Mouse (Mus musculus) C2C12 (cell line): ENCODE data around the gene Gpr25.

Experiments
- CTCF ChIP-seq: IDR thresholded peaks from one replicate; pipeline ENCODE4 v1.5.1; 2011; ENCODE audit not compliant: control insufficient read depth, insufficient read depth, insufficient read length
- USF1 ChIP-seq: IDR thresholded peaks from one replicate; pipeline ENCODE4 v1.6.1; 2011; ENCODE audit warnings: low read depth, mild to moderate bottlenecking, control low read depth, moderate library complexity

GRCm38 (mm10) chr1:136223758-136224342 is 36.8 kb downstream of the Gpr25 start:
- TF ChIP-seq CTCF: no peak
- TF ChIP-seq USF1: no peak
